Mouse (Mus musculus) liver, postnatal 0 days (tissue): ENCODE measurements around the gene Gabra5.

Experiments used
- CTCF ChIP-seq: sonication (generic); IDR thresholded peaks from 2 replicates; pipeline ENCODE4 v1.5.1; 2016; ENCODE audit warnings: antibody characterized with exemption, low read depth
- EP300 ChIP-seq: IDR thresholded peaks from 2 replicates; pipeline ENCODE4 v1.6.1; 2016; ENCODE audit warnings: antibody characterized with exemption, low read depth, mild to moderate bottlenecking

DNA sequence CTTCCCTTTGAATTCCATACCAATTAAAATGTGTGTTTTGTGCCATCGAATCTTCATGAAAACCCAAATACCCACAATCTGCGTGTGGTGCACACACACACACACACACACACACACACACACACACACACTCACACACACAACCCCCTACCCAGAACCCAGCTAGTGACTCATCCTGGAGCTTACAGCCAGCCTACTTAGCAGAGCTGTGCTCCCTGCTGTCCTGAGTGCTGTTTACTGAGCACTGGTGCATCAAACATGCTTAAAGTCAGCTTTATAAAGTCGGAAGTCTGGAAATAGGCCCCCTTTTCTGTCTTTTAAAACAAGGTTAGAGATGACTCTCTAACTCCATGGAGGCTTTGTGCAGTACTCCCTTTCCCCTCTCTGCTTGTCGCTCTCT is 7.0 kb downstream of the Gabra5 start:
- no peak for TF ChIP-seq EP300
- no peak for TF ChIP-seq CTCF
